Mouse (Mus musculus): ENCODE data around the gene Cfap97d2. TPM values are rescaled to one million over a fixed set of nuclear protein-coding genes. Genes with fewer than 3 reads are reported as not detected.

Gene Cfap97d2
- polyA plus RNA-seq, 1 experiment from 2014 or later: not detected

- Histone ChIP-seq H3K4me2 (replicated peaks; ENCODE audit: low read depth) (peak overlapping the region; percentile 69), H3K4me1 (replicated peaks; ENCODE audit: control insufficient read depth, insufficient read depth, low read length) (no peaks in the 10 kb centered on the region; the same call in 1 of the 2 replicates), H3K27me3 (replicated peaks; ENCODE audit: control insufficient read depth, insufficient read depth, low read length) (no peaks in the 10 kb centered on the region), H3K4me3 (ENCODE audit: low read depth, low read length) (peak overlapping the region; percentile 96), H3K9me3 (ENCODE audit: control insufficient read depth) (no peaks in the 10 kb centered on the region), H3K27ac (ENCODE audit: low read depth, low read length) (peak overlapping the region; percentile 90), H3K36me3 (ENCODE audit: control insufficient read depth, insufficient read depth) (peaks cover 24% of the 10 kb centered on the region), H3K9ac (ENCODE audit: low read depth, low read length) (peak overlapping the region; percentile 90)
- peak; percentile 64 for ATAC-seq
- TF ChIP-seq CTCF (IDR thresholded peaks at IDR 0.05; ENCODE audit: low read depth): peak; percentile 82
- WGBS: under 1% methylated on average over 38 of the region's 38 CpGs
Measured at GRCm38 (mm10) chr8:13757805-13758727, 52.4 kb downstream of the Cfap97d2 start.

- Histone ChIP-seq H3K36me3 (ENCODE audit: control insufficient read depth, insufficient read depth) (peaks cover 90% of the 10 kb centered on the region), H3K9me3 (ENCODE audit: control insufficient read depth) (no peaks in the 10 kb centered on the region), H3K27me3 (replicated peaks; ENCODE audit: control insufficient read depth, insufficient read depth, low read length) (no peaks in the 10 kb centered on the region), H3K9ac (ENCODE audit: low read depth, low read length) (no peak overlapping the region), H3K27ac (ENCODE audit: low read depth, low read length) (no peak overlapping the region), H3K4me2 (replicated peaks; ENCODE audit: low read depth) (no peak overlapping the region), H3K4me3 (ENCODE audit: low read depth, low read length) (no peak overlapping the region), H3K4me1 (replicated peaks; ENCODE audit: control insufficient read depth, insufficient read depth, low read length) (no peaks in the 10 kb centered on the region)
- no peak for TF ChIP-seq CTCF (IDR thresholded peaks at IDR 0.05; ENCODE audit: low read depth)
- WGBS: 86% methylated on average over 11 of the region's 11 CpGs
- no peak for ATAC-seq
Measured at GRCm38 (mm10) chr8:13769206-13769605, 63.5 kb downstream of the Cfap97d2 start.

- Histone ChIP-seq H3K4me2 (replicated peaks; ENCODE audit: low read depth) (no peak overlapping the region), H3K27ac (ENCODE audit: low read depth, low read length) (no peak overlapping the region), H3K9me3 (ENCODE audit: control insufficient read depth) (no peaks in the 10 kb centered on the region), H3K4me1 (replicated peaks; ENCODE audit: control insufficient read depth, insufficient read depth, low read length) (no peaks in the 10 kb centered on the region), H3K9ac (ENCODE audit: low read depth, low read length) (no peak overlapping the region), H3K4me3 (ENCODE audit: low read depth, low read length) (no peak overlapping the region), H3K27me3 (replicated peaks; ENCODE audit: control insufficient read depth, insufficient read depth, low read length) (no peaks in the 10 kb centered on the region), H3K36me3 (ENCODE audit: control insufficient read depth, insufficient read depth) (peaks cover 57% of the 10 kb centered on the region)
- 82% methylated on average over 3 of the region's 3 CpGs for WGBS
- no peak for TF ChIP-seq CTCF (IDR thresholded peaks at IDR 0.05; ENCODE audit: low read depth)
- no peak for ATAC-seq
Measured at GRCm38 (mm10) chr8:13780536-13780935, 74.8 kb downstream of the Cfap97d2 start.

- Histone ChIP-seq H3K4me1 (replicated peaks; ENCODE audit: control insufficient read depth, insufficient read depth, low read length) (no peaks in the 10 kb centered on the region), H3K9ac (ENCODE audit: low read depth, low read length) (peak within 1 kb of the TSS; percentile 90), H3K9me3 (ENCODE audit: control insufficient read depth) (no peaks in the 10 kb centered on the region), H3K4me2 (replicated peaks; ENCODE audit: low read depth) (peak within 1 kb of the TSS; percentile 79), H3K27ac (ENCODE audit: low read depth, low read length) (peak within 1 kb of the TSS; percentile 97), H3K4me3 (ENCODE audit: low read depth, low read length) (peak within 1 kb of the TSS; percentile 77), H3K27me3 (replicated peaks; ENCODE audit: control insufficient read depth, insufficient read depth, low read length) (no peaks in the 10 kb centered on the region), H3K36me3 (ENCODE audit: control insufficient read depth, insufficient read depth) (peaks cover 33% of the 10 kb centered on the region)
- ATAC-seq: peak; percentile 96
- peak; percentile 90 for TF ChIP-seq CTCF (IDR thresholded peaks at IDR 0.05; ENCODE audit: low read depth)
- 0% methylated on average over 39 of the region's 47 CpGs for WGBS
Measured at GRCm38 (mm10) chr8:13785250-13785763, 79.6 kb downstream of the Cfap97d2 start, which contains the start of gene Upf3a. Gene Upf3a, plus strand, starts transcription at chr8:13785615.

GRCm38 (mm10) chr8:13785764-13786299, 80.1 kb downstream of the Cfap97d2 start:
- Histone ChIP-seq H3K36me3 (ENCODE audit: control insufficient read depth, insufficient read depth) (peaks cover 27% of the 10 kb centered on the region), H3K4me1 (replicated peaks; ENCODE audit: control insufficient read depth, insufficient read depth, low read length) (no peaks in the 10 kb centered on the region), H3K4me3 (ENCODE audit: low read depth, low read length) (peak overlapping the region; percentile 77), H3K27ac (ENCODE audit: low read depth, low read length) (peak overlapping the region; percentile 97), H3K9ac (ENCODE audit: low read depth, low read length) (peak overlapping the region; percentile 90), H3K4me2 (replicated peaks; ENCODE audit: low read depth) (peak overlapping the region; percentile 79), H3K27me3 (replicated peaks; ENCODE audit: control insufficient read depth, insufficient read depth, low read length) (no peaks in the 10 kb centered on the region), H3K9me3 (ENCODE audit: control insufficient read depth) (no peaks in the 10 kb centered on the region)
- WGBS: under 1% methylated on average over 46 of the region's 47 CpGs
- peak; percentile 95 for TF ChIP-seq CTCF (IDR thresholded peaks at IDR 0.05; ENCODE audit: low read depth)
- ATAC-seq: peak; percentile 98

GRCm38 (mm10) chr8:13789606-13790005, 83.9 kb downstream of the Cfap97d2 start:
- Histone ChIP-seq H3K4me3 (ENCODE audit: low read depth, low read length) (no peak overlapping the region), H3K9ac (ENCODE audit: low read depth, low read length) (no peak overlapping the region), H3K27ac (ENCODE audit: low read depth, low read length) (no peak overlapping the region), H3K36me3 (ENCODE audit: control insufficient read depth, insufficient read depth) (peaks cover 24% of the 10 kb centered on the region), H3K4me2 (replicated peaks; ENCODE audit: low read depth) (no peak overlapping the region), H3K27me3 (replicated peaks; ENCODE audit: control insufficient read depth, insufficient read depth, low read length) (no peaks in the 10 kb centered on the region), H3K4me1 (replicated peaks; ENCODE audit: control insufficient read depth, insufficient read depth, low read length) (0 out of 2 replicates have a peak, but pooled peaks cover 2% of the 10 kb centered on the region), H3K9me3 (ENCODE audit: control insufficient read depth) (no peaks in the 10 kb centered on the region)
- 99% methylated on average over 8 of the region's 8 CpGs for WGBS
- TF ChIP-seq CTCF (IDR thresholded peaks at IDR 0.05; ENCODE audit: low read depth): no peak
- no peak for ATAC-seq

Other genes with a start within 250 kb of the Cfap97d2 start
- gene Gas6, start 211.4 kb upstream of the Cfap97d2 start, polyA plus RNA-seq (2015; fragmentation: Nextera tagmentation; extraction: Ambion mirVana): 75.6 and 77.3 TPM in 2 replicates
- not detected in 2 replicates for gene 1700029H14Rik, start 143.4 kb upstream of the Cfap97d2 start, polyA plus RNA-seq (2015; fragmentation: Nextera tagmentation; extraction: Ambion mirVana)
- 9.8 and 9.9 TPM in 2 replicates for gene Rasa3, start 28.3 kb upstream of the Cfap97d2 start, polyA plus RNA-seq (2015; fragmentation: Nextera tagmentation; extraction: Ambion mirVana)
- gene Cdc16, start 51.8 kb downstream of the Cfap97d2 start, polyA plus RNA-seq (2015; fragmentation: Nextera tagmentation; extraction: Ambion mirVana): 38.3 and 40.8 TPM in 2 replicates
- 23.3 and 23.6 TPM in 2 replicates for gene Upf3a, start 79.7 kb downstream of the Cfap97d2 start, polyA plus RNA-seq (2015; fragmentation: Nextera tagmentation; extraction: Ambion mirVana)
- not detected in 2 replicates for gene AF366264, start 132.5 kb downstream of the Cfap97d2 start, polyA plus RNA-seq (2015; fragmentation: Nextera tagmentation; extraction: Ambion mirVana)
- gene Champ1, start 163.8 kb downstream of the Cfap97d2 start, polyA plus RNA-seq (2015; fragmentation: Nextera tagmentation; extraction: Ambion mirVana): 6.8 and 8.4 TPM in 2 replicates
- 73.3 and 77.1 TPM in 2 replicates for gene Coprs, start 184.4 kb downstream of the Cfap97d2 start, polyA plus RNA-seq (2015; fragmentation: Nextera tagmentation; extraction: Ambion mirVana)